Mouse (Mus musculus): ENCODE measurements around the gene Olfr1256.

The Olfr1256 gene

GRCm38 (mm10) chr2:89841455-89841854 lies at the start of gene Olfr1256:
Gene Olfr1256, minus strand, starts transcription at chr2:89841555.
- DNase-seq: no peak

- DNase-seq: no peak
Measured at GRCm38 (mm10) chr2:89878137-89878536, 36.8 kb upstream of the Olfr1256 start, which contains the start of gene Olfr1257. Gene Olfr1257, plus strand, starts transcription at chr2:89878437.

DNA sequence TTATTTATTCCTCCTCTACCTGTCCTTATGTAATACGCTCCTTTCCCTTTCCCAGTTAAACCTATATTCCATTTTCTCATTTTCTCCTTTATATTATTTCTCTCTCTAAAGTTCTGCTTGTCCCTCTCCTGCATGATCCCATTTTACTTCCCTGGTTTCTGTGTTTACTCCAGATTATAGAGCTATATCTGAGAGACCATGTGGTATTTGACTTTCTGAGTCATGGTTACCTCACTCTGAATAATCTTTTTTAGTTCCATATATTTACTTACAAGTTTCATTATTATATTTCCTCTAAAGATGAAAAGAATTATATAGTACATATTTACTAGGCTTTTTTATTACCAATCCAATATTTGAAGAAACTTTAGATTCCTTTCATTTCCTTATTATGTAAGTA lies 7.9 kb upstream of the Olfr1256 start:
- DNase-seq: no peak

DNA sequence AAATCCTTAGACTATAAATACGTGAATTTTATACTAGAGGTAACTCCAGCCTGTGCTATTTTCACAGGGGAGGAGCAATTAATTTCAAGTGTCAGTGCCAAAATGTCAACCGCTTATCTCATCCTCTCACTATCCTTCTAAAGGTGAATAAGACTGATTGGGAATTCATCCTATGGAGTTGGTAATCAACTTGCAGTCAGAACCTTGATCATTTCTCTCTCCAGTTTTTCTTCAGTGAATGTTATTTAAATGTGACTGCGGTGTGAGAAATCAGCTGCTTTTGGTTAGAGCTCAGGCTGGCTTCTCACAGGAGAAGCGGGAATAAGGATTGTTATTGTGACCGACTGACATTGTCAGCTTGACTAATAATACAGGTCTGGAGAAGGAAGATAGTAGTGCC lies 6.8 kb upstream of the Olfr1256 start, which contains the start of gene Olfr48:
Gene Olfr48, minus strand, starts transcription at position 101 of the 400 bp plus-strand sequence.
- DNase-seq: no peak

DNA sequence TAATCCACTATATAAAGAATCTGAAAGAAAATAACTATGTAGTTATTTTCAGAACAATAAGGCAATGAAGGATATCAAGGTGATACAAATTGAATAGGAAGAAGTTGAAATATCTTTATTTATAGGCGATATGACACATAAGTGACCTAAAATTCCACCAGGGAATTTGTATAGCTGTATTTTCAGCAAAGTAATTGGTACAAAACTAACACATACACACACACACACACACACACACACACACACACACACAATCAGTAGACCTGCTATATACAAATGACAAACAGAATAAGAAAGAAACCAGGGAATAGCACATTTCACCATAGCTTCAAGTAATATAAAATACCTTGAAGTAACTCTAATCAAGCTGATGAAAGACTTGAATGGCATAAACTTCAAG lies 21.1 kb downstream of the Olfr1256 start:
- DNase-seq: no peak

GRCm38 (mm10) chr2:89811751-89812150 lies 29.6 kb downstream of the Olfr1256 start, which contains the start of gene Olfr1255:
Gene Olfr1255, plus strand, starts transcription at chr2:89812051.
- DNase-seq: no peak

- DNase-seq: no peak
Measured at GRCm38 (mm10) chr2:89810751-89811150, 30.6 kb downstream of the Olfr1256 start.

GRCm38 (mm10) chr2:89799583-89799982 lies 41.8 kb downstream of the Olfr1256 start:
- no peak for DNase-seq

- DNase-seq: no peak
Measured at GRCm38 (mm10) chr2:89793519-89793918, 47.8 kb downstream of the Olfr1256 start, which contains the start of gene Olfr1254. Gene Olfr1254, minus strand, starts transcription at chr2:89793619.
